Mouse (Mus musculus): ENCODE results near the gene Capn1.

Gene Capn1

DNA sequence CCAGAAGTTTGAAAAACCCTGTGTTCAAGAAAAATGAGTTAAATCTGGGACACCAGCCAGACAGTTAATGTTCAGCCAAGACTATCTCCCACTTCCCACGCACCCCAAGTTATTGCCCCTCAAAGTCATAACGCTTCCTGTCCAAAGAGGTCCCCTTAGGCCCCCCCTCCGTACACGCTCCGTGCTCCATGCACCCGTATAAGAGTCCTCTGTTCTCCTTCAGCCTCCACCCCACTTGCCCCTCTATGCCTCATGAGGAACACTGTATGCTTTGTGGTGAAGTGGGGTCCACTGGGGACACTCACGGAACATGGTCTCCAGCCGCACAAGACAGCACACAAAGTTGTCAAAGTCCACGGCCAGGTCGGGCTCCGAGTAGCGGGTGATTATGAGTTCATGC is 25.7 kb downstream of the Capn1 start:
- no peak for DNase-seq (ENCODE audit: extremely low spot score)

DNA sequence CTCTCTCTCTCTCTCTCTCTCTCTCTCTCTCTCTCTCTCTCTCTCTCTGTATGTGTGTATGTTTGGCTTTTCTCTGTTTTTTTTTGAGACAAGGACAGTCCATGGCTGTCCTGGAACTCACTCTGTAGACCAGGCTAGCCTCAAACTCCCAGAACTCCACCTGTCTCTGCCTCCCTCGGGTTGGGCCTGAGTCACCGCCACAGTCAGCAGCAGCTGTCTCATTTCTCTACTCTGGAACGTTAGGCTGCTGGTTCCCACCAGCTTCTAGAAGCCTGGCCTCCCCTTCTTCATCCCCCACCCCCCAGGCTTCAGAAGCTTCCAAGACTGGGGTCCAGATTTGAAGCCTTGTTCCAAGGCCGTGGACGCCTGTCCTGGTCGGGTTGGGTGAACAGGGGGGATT is 26.1 kb downstream of the Capn1 start:
- no peak for DNase-seq (ENCODE audit: extremely low spot score)

- peak; percentile 84 for DNase-seq (ENCODE audit: extremely low spot score)
Observed at GRCm38 (mm10) chr19:5988815-5989452, 26.8 kb downstream of the Capn1 start.

DNA sequence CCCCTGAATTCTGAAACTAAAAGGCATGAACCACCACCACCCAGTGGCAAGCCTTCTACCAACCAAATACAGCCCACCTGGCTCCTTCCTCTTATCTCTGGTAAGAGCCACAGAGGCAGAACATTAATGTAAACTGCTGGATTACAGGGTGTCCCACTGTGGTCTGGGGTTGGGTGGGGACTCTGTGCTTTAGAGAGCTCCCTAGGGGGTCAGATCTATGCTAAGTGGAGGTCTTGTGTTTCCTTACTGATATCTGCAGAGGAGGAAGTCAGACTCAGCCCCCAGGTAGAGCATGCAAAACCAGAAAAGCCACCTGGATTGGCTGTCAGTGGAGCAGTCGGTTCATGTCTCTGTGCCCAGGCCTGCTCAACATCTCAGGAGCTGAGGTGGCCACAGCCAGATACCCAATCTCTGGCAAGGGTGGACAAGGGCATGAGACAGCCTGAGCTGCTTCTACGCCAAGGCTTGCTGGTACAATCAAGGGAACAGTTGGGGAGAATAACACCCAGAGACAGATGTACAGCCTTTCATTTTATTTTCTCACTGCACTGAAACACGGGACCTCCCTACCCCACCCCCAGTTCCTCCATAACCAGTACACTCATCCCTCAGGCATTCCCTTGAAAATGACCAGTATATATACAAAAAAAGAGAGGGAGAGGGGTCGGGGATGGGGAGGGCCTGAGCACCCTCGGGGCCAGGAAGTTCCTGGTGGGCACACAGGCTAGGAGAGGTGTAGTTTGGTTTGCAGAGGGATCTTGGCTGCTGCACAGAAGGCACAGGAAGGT is 27.5 kb downstream of the Capn1 start:
- no peak for DNase-seq (ENCODE audit: extremely low spot score)

- DNase-seq (ENCODE audit: extremely low spot score), result peak; percentile 14
Observed at GRCm38 (mm10) chr19:5986043-5986442, 29.7 kb downstream of the Capn1 start, which contains the start of gene Slc22a20. Slc22a20 (minus strand) TSS chr19:5986143.

DNA sequence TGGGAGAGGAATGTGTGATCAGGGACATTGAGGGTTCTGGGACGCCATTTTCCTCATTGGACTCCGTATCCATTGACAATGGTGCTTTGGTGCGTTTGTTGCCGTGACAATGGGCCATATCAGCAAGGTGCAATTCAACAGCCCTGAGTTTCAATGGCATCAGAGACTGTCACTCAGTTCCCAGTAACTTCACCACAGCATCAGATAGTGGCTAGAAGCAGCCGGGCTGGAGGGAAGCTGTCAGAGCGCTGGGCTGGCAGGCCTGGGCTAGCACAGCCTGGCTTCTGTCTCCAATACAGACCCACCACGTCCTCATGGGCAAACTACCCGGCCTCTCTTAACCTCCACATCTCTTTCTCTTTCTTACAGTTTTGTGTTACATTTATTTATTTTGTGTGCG is 35.2 kb downstream of the Capn1 start:
- DNase-seq (ENCODE audit: extremely low spot score), result no peak

- DNase-seq (ENCODE audit: extremely low spot score), result no peak
Observed at GRCm38 (mm10) chr19:5977717-5978116, 38.0 kb downstream of the Capn1 start.

- DNase-seq (ENCODE audit: extremely low spot score), result no peak
Observed at GRCm38 (mm10) chr19:5975676-5976075, 40.0 kb downstream of the Capn1 start.

DNA sequence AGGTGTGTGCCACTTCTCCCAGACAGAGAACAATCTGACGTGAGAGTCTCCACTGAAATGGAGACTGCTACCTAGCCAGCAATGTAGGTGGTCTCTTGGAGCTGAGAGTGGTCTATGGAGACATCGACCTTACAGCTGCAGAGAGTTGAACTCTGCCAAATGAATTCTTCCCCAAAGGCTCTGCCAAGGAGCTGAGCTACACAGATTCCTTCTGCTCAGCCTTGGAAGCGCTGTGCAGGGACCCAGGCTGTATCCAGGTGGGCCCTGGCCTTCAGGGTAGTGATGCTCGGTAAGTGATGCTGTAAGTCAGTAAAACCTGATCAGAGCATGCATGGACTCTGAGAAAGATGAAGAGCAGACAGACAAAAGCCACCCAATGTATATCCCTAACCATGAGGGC is 40.6 kb downstream of the Capn1 start:
- no peak for DNase-seq (ENCODE audit: extremely low spot score)

GRCm38 (mm10) chr19:5967664-5968063 is 48.0 kb downstream of the Capn1 start:
- no peak for DNase-seq (ENCODE audit: extremely low spot score)

DNA sequence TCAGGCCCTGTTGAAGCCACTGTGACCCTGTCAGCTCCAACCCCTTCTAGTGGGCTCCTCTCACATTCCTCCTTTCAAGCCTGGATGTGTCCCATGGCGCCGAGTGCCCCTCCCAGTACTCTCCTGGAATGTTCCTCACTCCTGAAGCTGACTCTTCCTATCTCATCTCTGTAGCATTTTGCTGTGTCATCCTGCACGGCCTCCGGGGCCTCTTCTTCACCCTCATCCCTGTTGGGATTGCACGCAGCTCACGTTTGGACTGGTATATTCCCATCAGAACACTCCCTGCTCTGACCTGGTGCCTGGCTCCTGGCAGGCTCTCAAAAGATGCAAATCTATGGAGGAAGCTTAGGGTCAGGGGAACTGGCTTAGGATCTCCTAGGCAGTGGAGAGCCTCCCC is 48.9 kb downstream of the Capn1 start:
- DNase-seq (ENCODE audit: extremely low spot score), result no peak

DNA sequence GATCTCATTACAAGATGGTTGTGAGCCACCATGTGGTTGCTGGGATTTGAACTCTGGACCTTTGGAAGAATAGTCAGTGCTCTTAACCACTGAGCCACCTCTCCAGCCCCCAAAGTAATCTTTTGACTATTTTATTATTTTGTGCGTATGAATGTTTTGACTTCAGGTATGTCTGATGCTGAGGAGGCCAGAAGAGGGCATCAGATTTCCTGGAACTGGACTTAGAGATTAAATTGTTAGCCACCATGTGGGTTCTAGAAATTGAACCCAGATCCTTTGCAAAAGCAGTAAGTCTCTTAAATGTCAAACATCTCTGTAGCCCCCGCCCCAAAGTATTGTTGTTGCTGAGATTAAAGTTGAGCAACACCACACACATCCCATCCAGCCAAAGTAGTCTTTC is 49.8 kb downstream of the Capn1 start:
- no peak for DNase-seq (ENCODE audit: extremely low spot score)

GRCm38 (mm10) chr19:5965280-5965679 is 50.4 kb downstream of the Capn1 start:
- DNase-seq (ENCODE audit: extremely low spot score), result peak; percentile 81

DNA sequence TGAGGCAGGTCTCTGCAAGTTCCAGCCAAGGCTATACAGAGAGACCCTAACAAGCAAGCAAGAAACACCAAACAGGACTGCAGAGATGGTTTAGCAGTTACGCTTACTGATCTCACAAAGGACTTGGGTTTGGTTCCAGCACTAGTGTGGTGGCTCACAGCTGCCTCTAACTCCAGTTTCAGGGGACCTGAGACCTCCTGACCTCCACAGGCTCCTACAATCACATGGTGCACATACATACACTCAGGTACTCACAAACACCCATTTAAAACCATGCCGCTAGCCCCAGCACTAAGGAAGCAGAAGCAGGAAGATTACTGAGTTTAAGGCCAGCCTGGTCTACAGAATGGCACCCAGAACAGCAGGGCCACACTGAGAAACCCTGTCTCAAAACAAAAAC is 50.9 kb downstream of the Capn1 start:
- no peak for DNase-seq (ENCODE audit: extremely low spot score)

DNA sequence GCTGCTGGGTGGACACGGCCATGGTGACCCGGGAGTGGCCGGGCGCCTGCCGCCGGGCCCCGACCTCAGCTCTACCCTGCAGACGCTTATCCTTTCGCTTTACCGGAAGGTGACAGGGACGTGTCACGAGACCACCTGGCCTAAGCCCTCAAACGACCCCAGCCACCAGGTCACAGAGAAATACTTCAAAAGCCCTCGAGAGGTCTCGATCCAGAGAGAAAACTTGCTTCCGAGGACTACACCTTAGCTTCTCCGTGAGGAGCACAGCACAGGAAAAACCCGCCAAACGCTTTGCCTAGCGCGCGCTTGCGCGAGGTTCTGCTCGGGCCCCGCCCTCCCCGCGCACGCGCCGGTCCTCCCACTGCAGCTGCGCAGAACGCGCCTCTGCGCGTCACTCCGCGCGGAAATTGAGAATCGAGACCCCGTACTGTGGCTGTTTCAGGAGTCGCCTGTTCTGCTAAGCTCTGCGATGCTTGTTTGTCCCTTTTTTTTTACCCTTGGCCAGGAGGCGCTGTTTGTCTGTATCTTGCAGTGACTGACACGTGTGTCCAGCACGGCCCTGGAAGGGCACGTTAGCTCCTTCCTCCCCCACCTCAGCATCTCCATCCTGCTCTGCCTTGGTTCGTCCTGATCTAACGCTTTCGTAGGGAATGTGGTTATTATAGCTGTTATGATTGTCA is 51.7 kb downstream of the Capn1 start, which contains the start of gene Pola2:
TSS of gene Pola2 (minus strand) at position 320 of the 680 bp plus-strand sequence.
- DNase-seq (ENCODE audit: extremely low spot score), result peak; percentile 90

DNA sequence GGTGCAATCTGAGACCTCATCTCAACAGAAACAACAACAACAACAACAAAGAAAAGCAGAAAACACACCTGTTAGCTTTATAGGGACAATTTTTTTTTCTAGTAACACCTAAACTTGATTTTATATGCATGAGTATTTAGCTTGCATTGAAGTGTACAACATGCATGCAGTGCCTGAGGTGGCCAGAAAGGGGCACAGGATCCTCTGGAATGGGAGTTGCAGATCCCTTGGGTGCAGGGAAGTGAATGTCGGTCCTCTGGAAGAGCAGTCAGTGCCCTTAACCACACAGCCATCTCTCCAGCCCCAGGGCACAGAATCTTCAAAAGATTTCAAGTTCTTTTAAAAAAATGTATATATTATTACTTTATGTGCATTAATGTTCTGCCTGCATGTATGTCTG is 53.0 kb downstream of the Capn1 start:
- DNase-seq (ENCODE audit: extremely low spot score), result no peak

GRCm38 (mm10) chr19:5957371-5957770 is 58.3 kb downstream of the Capn1 start:
- DNase-seq (ENCODE audit: extremely low spot score), result no peak

GRCm38 (mm10) chr19:5956685-5957084 is 59.0 kb downstream of the Capn1 start:
- peak; percentile 79 for DNase-seq (ENCODE audit: extremely low spot score)

DNA sequence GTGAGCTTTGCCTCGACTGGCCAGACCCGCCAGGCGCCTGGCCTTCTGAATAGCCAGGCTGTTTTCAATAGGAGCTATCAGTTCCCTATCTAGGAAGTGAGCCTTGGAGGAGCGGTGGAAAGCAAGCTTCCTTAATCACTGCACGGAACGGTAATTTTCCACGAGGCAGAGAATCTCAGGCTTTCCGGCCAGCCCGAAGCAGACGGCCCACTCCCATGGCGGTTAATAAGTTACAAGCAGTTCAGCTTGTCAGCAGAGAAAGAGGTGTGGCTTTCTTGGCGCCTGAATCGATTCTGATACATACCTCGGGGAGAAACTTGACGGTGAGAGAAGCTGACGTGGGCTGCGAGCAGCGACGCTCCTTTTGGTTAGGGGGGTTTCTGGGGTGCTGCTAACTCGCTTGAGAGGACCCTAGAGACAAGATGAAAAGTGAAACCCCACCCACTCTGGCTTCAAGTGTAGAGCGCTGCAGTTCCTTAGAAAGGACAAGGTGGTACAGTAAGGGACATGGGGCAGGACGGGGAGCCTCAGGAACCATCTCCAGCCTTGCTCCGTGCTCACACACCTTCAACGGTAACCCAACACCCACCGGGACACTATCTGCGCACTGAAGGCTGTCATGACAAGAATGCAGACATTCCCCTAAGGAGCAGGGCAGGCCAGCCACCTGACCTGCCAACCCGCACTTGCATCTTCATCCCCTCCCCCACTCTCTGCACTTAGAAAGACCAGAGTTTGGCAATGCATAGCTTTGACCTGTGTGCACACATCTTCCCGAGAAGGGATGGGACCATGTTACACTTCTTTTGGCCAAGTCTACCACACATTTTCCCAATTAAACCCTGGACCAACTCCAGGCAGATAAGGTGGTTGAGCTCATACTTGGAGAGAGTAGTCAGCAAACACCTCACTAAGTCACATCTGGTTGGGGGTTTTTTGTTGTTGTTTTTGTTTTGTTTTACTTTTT is 59.7 kb downstream of the Capn1 start:
- DNase-seq (ENCODE audit: extremely low spot score), result no peak

DNA sequence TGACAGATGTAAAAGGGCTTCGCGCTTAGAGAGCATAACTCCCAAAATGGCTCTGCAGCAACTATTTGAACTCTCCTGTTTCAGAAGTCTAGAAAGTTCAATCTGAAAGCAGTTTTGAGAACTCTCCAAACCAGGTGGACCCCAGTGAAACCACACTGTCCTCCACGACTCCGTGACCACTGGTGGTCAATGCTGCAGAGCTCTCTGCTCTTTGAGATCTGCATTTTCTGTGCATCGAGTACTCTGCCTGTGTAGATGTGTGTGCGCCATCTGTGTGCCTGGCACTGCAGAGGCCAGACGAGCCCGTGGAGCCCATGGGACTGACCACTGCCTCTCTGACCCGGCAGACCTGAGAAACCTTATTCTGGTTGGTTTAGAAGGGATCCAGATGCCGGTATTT is 60.8 kb downstream of the Capn1 start:
- no peak for DNase-seq (ENCODE audit: extremely low spot score)

- DNase-seq (ENCODE audit: extremely low spot score), result no peak
Observed at GRCm38 (mm10) chr19:5954031-5954710, 61.5 kb downstream of the Capn1 start.
